Mouse (Mus musculus): ENCODE measurements around the gene Hmx3. TPM values are rescaled to one million over a fixed set of nuclear protein-coding genes. Genes with fewer than 3 reads are reported as not detected.

Gene Hmx3
- polyA plus RNA-seq, 1 experiment = 0.64 TPM

DNA sequence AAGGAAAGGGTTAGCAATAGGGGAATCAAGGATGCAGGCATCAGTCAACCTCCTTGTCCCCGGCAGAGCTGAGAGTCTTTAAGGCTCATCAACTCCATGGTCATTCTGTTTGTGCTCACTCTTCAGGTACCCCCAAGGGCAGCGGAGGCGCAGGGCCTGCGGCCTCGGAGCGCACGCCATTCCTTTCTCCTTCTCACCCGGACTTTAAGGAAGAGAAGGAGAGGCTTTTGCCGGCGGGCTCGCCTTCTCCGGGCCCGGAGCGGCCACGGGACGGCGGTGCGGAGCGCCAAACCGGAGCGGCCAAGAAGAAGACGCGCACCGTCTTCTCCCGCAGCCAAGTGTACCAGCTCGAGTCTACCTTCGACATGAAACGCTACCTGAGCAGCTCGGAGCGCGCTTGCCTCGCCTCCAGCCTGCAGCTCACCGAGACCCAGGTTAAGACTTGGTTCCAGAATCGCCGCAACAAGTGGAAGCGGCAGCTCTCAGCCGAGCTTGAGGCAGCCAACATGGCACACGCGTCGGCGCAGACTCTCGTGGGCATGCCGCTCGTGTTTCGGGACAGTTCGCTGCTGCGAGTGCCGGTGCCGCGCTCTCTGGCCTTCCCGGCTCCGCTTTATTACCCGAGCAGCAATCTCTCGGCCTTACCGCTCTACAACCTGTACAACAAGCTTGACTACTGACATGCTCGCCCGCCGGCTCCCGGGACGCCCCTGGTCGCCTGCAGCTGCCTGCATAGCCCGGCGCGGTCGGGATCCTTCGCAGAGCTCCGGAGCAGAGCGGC lies 12.8 kb downstream of the Hmx3 start:
- no peak for DNase-seq (ENCODE audit: low read depth, low spot score)
- WGBS = 2% methylated on average over 68 of the region's 68 CpGs

DNA sequence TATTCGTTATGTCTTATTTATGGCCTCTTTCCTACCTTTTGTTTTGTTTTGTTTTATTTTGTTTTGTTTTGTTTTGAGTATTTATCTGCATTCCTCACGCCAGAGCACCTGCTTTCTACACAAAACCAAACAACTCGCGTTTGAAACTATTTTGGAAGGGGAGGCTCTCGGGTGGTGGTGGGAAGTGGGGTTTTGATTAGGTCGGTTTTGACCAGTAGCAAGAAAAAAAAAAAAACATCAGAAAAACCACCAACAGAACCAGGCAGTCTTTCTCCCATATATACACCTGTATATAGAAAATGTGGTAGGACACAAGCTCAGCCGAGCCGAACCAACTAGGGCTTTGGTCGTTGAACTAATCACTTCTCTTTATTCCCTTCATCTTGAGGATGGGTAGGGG lies 13.4 kb downstream of the Hmx3 start:
- 6% methylated on average over 9 of the region's 9 CpGs for WGBS
- no peak for DNase-seq (ENCODE audit: low read depth, low spot score)

DNA sequence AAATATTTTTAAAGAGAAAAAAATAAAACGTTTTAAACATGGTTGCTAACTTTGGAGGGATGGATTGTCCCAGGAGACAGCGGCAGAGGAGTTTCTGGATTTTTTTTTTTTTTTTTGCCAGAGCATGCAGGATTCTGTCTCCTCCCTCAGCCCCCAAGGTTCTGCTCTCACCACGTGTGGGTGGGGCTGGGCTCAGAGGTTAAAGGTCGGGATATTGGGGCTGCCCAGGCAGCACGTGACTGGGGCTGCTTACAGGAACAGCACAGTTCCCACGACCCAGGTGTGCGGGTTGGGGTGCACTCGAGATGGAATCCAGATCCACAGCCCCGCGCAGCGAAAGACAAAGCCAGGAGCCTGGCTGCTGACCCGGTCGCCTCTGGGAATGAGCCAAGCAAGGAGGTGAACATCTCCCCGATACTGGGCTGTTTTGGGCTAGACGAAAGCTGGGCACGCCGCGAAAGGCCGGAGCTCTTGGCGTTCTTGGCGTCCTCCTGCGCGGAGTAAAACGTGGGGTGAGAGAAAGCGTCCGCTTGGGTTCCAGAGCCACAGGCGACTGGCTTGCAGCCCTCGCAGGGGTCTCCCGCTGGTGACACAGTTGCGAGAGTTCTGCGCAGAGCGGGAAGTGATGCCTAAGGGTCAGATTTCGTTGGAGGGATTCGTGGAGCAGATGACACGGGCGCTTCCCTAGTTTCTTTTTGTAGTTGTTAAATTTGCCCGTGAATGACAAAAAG lies 14.0 kb downstream of the Hmx3 start:
- WGBS = 4% methylated on average over 37 of the region's 37 CpGs
- no peak for DNase-seq (ENCODE audit: low read depth, low spot score)

DNA sequence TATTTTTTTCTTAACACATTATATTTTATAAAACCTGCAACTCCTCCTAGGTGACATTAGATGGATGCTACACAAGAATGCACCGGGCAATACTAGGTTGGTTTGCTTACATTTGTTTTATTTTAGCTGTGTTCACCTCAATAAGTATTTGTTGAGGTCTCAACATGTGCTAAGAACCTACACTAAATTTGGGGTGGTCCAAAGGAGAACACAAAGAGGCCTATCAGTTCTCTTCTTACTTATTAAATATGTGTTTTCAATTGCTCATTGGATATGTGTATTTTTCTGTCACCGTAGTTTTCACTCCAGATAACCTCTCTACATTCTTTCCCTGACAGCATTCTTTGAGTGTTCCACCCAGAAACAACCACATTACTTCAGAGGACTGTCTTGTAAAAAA lies 15.1 kb downstream of the Hmx3 start:
- 42% methylated on average over 2 of the region's 2 CpGs for WGBS
- no peak for DNase-seq (ENCODE audit: low read depth, low spot score)

DNA sequence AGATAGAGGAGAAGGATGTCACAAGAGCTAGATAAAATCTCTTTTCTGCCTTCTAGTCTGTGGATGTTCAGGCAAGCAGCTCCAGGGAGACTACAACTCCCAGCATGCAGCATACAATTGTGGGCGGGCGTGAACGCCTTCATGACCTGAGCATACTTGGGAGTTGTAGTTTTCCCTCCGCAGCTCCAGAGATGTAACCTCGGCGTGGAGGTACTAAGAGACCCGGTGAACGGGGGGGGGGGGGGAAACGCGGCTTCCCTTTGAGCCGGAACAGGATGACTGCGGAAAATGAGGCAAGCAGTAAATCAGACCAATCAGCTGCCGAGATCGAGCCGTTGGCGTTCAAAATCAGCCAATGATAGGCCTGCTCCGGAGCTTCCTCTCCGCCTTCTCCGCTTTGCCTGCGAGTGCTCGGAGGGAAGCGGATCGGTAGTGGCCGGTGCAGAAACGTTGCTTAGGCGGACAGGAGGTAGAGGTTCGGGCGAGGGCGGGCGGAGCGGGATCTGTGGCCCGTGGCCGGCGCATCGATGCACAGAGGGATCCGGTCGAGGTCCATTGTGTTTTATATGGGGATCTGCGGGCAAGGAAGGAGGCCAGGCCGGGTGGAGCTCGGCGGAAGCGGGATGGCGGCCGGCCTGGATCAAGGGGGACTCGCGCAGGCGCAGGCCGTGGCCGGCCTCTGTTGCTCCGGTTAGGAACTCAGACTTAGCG lies 17.5 kb downstream of the Hmx3 start, which contains the start of gene Bub3:
Gene Bub3 (plus strand): TSS at position 237 of the 711 bp plus-strand sequence.
- DNase-seq (ENCODE audit: low read depth, low spot score) = peak; percentile 83
- under 1% methylated on average over 47 of the region's 51 CpGs for WGBS

DNA sequence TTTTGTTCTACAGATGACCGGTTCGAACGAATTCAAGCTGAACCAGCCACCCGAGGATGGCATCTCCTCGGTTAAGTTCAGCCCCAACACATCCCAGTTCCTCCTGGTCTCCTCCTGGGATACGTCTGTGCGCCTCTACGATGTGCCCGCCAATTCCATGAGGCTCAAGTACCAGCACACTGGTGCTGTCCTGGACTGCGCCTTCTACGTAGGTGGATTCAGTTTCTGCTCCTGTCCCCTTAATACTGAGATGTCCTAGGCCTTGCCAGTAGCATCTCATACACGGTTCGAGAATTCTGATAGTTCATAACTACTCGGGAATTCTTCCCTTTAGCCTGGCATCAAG lies 18.0 kb downstream of the Hmx3 start:
- DNase-seq (ENCODE audit: low read depth, low spot score) = no peak
- WGBS = under 1% methylated on average over 14 of the region's 14 CpGs

DNA sequence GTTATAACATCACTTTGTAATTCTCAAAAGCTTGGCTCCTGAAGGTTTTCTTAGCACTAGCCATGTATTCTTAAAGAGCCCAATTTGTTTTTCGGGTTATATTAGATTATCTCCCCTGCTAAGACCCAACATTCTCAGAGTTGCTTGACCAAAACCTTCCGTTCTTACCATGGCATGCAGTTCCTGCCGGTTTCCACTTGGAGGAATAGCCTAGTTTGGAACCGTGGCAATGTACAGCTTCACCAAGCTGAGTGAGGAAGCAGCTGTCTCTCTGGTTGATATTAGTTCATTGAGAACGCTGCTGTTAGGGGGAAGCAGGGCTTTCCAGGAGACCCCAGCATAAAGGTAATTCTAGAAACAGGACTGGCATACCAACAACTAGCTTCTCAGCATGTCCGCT lies 32.6 kb downstream of the Hmx3 start:
- WGBS = 78% methylated on average over 6 of the region's 6 CpGs
- no peak for DNase-seq (ENCODE audit: low read depth, low spot score)

DNA sequence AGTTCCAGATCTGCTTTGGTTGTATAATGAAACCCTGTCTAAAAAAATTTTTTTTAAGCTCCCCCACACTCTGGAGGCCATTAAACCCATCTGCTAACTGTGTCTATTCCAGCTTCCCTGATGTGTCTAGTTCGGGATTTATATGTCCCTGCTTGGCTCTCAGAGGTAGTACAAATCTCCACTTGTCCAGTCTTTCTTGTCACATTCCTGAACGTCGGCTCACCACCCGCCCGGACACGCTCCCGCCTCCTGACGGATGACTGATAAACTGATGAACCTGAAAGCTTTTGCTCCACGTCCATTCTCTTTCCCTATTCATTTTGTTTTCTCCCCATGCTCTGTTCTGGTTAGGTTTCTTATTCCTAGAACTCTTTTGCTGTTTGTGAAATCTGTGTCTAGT lies 39.5 kb downstream of the Hmx3 start:
- 42% methylated on average over 9 of the region's 9 CpGs for WGBS
- no peak for DNase-seq (ENCODE audit: low read depth, low spot score)

DNA sequence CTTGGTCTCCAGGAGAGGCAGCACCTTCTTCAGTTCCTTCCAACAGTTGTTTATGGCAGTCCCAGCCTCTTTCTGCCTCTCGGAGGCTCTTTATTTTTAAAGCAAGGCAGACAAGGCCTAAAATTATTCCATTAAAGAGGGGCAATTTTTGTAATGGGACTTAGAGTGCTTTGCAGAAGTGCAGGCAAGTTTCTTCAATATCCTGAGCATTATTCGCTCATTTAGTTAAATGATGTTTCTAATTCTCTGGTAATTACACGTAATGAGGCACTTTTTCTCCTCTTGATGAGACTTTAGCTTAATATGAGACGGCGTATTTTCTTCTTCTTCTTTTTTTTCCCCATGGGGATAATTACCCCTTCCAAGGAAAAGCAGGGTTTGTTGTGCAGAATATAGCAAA lies 42.9 kb downstream of the Hmx3 start:
- DNase-seq (ENCODE audit: low read depth, low spot score) = no peak
- 87% methylated on average over 5 of the region's 5 CpGs for WGBS

Other genes with a start within 250 kb of the Hmx3 start
- 0.10 and 0.56 TPM in 2 replicates for gene Cuzd1, start 220.6 kb upstream of the Hmx3 start, polyA plus RNA-seq (2012; rRNA removed)
- not detected in 2 replicates for gene Fam24b, start 213.4 kb upstream of the Hmx3 start, polyA plus RNA-seq (2012; rRNA removed)
- not detected in 2 replicates for gene Fam24a, start 209.0 kb upstream of the Hmx3 start, polyA plus RNA-seq (2012; rRNA removed)
- gene 2310057M21Rik, start 180.1 kb upstream of the Hmx3 start, polyA plus RNA-seq (2012; rRNA removed) = 2.7 and 3.9 TPM in 2 replicates
- 26.3 and 27.7 TPM in 2 replicates for gene Pstk, start 171.7 kb upstream of the Hmx3 start, polyA plus RNA-seq (2012; rRNA removed)
- gene Ikzf5, start 132.3 kb upstream of the Hmx3 start, polyA plus RNA-seq (2012; rRNA removed) = 4.7 and 10.6 TPM in 2 replicates
- 3.2 and 3.6 TPM in 2 replicates for gene Acadsb, start 132.3 kb upstream of the Hmx3 start, polyA plus RNA-seq (2012; rRNA removed)
- 0.38 and 0.67 TPM in 2 replicates for gene Hmx2, start 5.9 kb downstream of the Hmx3 start, polyA plus RNA-seq (2012; rRNA removed)
- 71.8 and 75.6 TPM in 2 replicates for gene Bub3, start 17.4 kb downstream of the Hmx3 start, polyA plus RNA-seq (2012; rRNA removed)

All from large intestine, adult 2 months (tissue).